Mouse (Mus musculus) heart, postnatal 0 days (tissue): ENCODE results near the gene Fndc8.

ENCODE experiments used
- CTCF ChIP-seq: IDR thresholded peaks from 2 replicates; pipeline ENCODE4 v1.5.1; 2016; ENCODE audit warnings: antibody characterized with exemption, control low read depth, low read depth
- EP300 ChIP-seq: IDR thresholded peaks from 2 replicates; pipeline ENCODE4 v1.6.1; 2016; ENCODE audit warnings: antibody characterized with exemption, low read depth

DNA sequence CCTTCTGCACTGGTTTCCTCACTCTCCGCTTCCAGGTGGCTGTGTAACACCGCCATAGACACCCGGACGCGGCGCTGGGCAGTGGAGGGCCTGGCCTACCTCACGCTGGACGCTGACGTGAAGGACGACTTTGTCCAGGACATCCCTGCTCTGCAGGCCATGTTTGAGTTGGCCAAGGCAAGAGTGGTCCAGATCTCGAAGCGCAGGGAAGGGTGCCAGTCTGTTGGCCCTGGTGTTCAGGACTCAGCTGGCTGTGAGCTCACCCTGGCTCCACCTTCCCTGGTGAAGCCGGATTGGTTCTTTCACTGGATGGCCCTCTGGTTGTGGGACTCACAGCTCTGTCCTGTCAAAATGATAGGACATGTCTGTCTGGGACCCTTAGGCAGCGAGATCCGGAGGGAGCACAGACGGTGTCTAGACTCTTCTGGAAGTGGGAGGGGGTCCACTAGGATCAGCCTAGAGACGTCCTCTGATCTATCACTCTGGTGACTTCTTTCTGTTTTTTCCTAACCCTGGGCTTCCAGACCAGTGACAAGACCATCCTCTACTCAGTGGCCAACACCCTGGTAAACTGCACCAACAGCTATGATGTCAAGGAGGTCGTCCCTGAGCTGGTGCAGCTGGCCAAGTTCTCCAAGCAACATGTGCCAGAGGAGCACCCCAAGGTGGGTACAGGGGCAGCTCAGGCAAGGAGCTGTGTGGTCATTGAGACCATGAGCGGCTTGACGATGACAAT is 37.1 kb downstream of the Fndc8 start:
- TF ChIP-seq EP300 (no peak), CTCF (no peak)
